Mouse (Mus musculus): ENCODE results near the gene Taco1.

GRCm38 (mm10) chr11:106065073-106065922 is 563 bp upstream of the Taco1 start:
- no peak for TF ChIP-seq CTCF (conservative IDR thresholded peaks at IDR 0.05; ENCODE audit: low read length)
- TF ChIP-seq NANOG (IDR thresholded peaks at IDR 0.05; ENCODE audit: borderline replicate concordance, low read length), result no peak
- no peak for TF ChIP-seq POU5F1 (IDR thresholded peaks at IDR 0.05; ENCODE audit: borderline replicate concordance, low read length)
